8 mouse cellular contexts compared by ENCODE assay signal in the genomic region with DNA sequence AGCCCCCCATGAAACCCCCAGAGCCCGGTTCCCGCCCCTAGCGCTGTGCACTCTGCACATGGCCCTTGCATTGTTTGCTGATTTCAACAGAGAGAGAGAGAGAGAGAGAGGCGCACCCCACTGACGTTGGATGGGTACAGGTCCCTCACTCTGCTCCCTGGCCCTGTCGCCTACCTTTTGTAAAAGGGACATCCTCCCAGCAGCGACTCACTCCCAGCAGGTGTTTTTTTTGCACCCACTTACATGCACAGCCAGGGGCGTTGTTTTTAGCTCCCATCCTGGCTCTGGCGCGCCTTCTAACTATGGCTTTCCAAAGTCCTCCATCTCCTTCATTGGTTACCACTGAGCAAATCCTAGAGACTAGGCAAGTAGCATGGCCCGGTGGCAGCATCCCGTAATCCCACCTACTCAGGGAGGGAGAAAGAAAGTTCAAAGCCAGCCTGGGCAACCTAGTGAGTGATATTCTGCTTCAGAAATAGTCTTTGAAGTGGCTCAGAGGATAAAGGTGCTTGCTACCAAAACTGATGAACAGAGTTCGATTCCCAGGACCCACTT. TPM values are rescaled to one million over a fixed set of nuclear protein-coding genes. Genes with fewer than 3 reads are reported as not detected.
DNase-seq lines count a peak whose midpoint lies in the region; ATAC-seq and TF ChIP-seq lines count a peak whose summit lies in the region.

No protein-coding gene starts in this region.

- H3K4me2 ChIP-seq in limb, embryonic 15.5 days: peak overlapping the region; percentile 98

- ATAC-seq in frontal cortex, adult (ENCODE audit: low TSS enrichment): peak; percentile 25
- ATAC-seq in limb, embryonic 15.5 days (ENCODE audit: insufficient number of reproducible peaks, low FRiP score, low TSS enrichment, low read depth): no peak

- TF ChIP-seq CTCF in testis, adult 2 months (IDR thresholded peaks at IDR 0.05; ENCODE audit: control insufficient read depth, insufficient read depth, insufficient replicate concordance, low read depth, low read length): no peak

- H3K4me1 ChIP-seq in testis, adult 2 months (ENCODE audit: control insufficient read depth, insufficient read depth, low read length): peaks cover 45% of the 10 kb centered on the region
- H3K4me1 ChIP-seq in limb, embryonic 15.5 days: peaks cover 52% of the 10 kb centered on the region

- TF ChIP-seq POLR2A in testis, adult 2 months (IDR thresholded peaks at IDR 0.05; ENCODE audit: control insufficient read depth, low read depth, low read length): no peak

- H3K27ac ChIP-seq in testis, adult 2 months (ENCODE audit: control insufficient read depth, insufficient read depth, low read depth, low read length): peak overlapping the region; percentile 19; the same call in 1 of the 2 replicates
- peak overlapping the region; percentile 95 for H3K27ac ChIP-seq in limb, embryonic 15.5 days

- no peaks in the 10 kb centered on the region for H3K27me3 ChIP-seq in testis, adult 2 months (ENCODE audit: control insufficient read depth, insufficient read depth, low read length)
- H3K27me3 ChIP-seq in limb, embryonic 15.5 days: peaks cover 17% of the 10 kb centered on the region

- no peak overlapping the region; the same call in 1 of the 2 replicates for H3K4me3 ChIP-seq in testis, adult 2 months (ENCODE audit: control insufficient read depth, low read depth, low read length)
- H3K4me3 ChIP-seq in limb, embryonic 15.5 days: peak overlapping the region; percentile 65

- no peaks in the 10 kb centered on the region for H3K36me3 ChIP-seq in testis, adult 2 months (ENCODE audit: control insufficient read depth, insufficient read depth, low read length)
- no peaks in the 10 kb centered on the region for H3K36me3 ChIP-seq in limb, embryonic 15.5 days

- WGBS in limb, embryonic 15.5 days: 10% methylated on average over 13 of the region's 13 CpGs

- no peaks in the 10 kb centered on the region for H3K9me3 ChIP-seq in limb, embryonic 15.5 days

- no peak for DNase-seq in frontal cortex, postnatal 14 days (ENCODE audit: low spot score in 2 of 2)
- no peak for DNase-seq in testis, postnatal 14 days (ENCODE audit: low spot score)
- peak; percentile 79 for DNase-seq in yolk sac, embryonic 10.5 days (ENCODE audit: low spot score)
- DNase-seq in spleen, postnatal 10 days (ENCODE audit: low spot score in 2 of 2): no peak
- no peak for DNase-seq in spleen, adult 12 weeks (ENCODE audit: low spot score)

- H3K9ac ChIP-seq in limb, embryonic 15.5 days: 0 out of 2 replicates have a peak overlapping the region, but pooled peaks have one; percentile 73

RNA-seq across cellular contexts. Expression of a gene that starts 6.1 kb away (rescaled TPM):
- polyA plus RNA-seq in testis, adult 2 months (2012; rRNA removed): 4.0 and 6.1 TPM in 2 replicates
- polyA plus RNA-seq in limb, embryonic 15.5 days (2015; fragmentation: Nextera tagmentation; extraction: Ambion mirVana): 6.4 and 7.0 TPM in 2 replicates

RNA-seq across cellular contexts. Expression of a gene that starts 27.7 kb away (rescaled TPM):
- polyA plus RNA-seq in testis, adult 2 months (2012; rRNA removed): 46.0 and 47.1 TPM in 2 replicates
- 26.6 and 27.0 TPM in 2 replicates for polyA plus RNA-seq in limb, embryonic 15.5 days (2015; fragmentation: Nextera tagmentation; extraction: Ambion mirVana)

RNA-seq across cellular contexts. Expression of a gene that starts 40.9 kb away (rescaled TPM):
- 19.5 and 22.5 TPM in 2 replicates for polyA plus RNA-seq in testis, adult 2 months (2012; rRNA removed)
- polyA plus RNA-seq in limb, embryonic 15.5 days (2015; fragmentation: Nextera tagmentation; extraction: Ambion mirVana): 23.9 and 28.1 TPM in 2 replicates

RNA-seq across cellular contexts. Expression of a gene that starts 55.0 kb away (rescaled TPM):
- polyA plus RNA-seq in testis, adult 2 months (2012; rRNA removed): 0.53 and 0.65 TPM in 2 replicates
- polyA plus RNA-seq in limb, embryonic 15.5 days (2015; fragmentation: Nextera tagmentation; extraction: Ambion mirVana): 5.3 and 5.4 TPM in 2 replicates
